Mouse (Mus musculus) spleen, adult 12 weeks (tissue): Measurements from ENCODE around the gene Jazf1.

Source experiments
- DNase-seq: peaks from one replicate; pipeline ENCODE4 v3.0.0; 2022; ENCODE audit warnings: low spot score

Gene Jazf1

DNA sequence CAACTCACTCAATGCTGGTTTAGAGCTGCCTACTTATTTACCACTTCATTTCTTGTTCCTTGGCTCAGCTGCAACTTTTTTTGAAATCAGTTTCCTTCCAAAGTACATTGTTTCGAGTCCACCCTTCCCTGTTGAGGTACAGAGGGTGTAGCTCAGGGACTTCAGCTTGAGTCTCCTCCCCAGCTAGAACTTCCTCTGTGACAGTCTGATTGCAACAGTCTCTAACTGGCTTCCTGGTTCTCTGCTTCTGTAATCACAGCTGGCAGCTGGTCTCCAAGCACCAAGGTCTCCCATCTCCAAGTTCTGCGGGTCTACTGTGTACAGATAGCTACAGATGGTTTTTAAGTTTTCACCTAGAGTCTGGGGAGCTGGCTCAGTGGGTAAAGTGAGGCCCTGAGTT, 113.1 kb downstream of the Jazf1 start:
- DNase-seq: no peak

DNA sequence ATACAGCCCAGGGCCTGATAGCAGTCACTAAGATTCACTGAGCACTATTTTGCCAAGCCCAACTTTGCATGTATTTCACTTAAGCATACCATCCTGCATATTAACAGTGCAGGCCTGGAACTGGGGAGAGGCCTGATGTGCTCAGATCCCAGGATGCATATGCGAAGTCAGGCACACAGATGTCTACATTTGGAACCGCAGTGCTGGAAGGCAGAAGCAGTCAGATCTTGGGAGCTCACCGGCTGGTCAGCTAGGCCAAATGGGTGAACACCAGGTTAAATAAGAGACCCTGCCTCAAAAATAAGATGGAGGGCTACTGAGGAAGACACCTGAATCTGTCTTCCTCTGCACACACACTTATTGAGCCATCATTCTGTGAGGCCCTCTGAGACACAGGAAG, 113.6 kb downstream of the Jazf1 start:
- DNase-seq: no peak

GRCm38 (mm10) chr6:52954441-52954840, 114.0 kb downstream of the Jazf1 start:
- no peak for DNase-seq

DNA sequence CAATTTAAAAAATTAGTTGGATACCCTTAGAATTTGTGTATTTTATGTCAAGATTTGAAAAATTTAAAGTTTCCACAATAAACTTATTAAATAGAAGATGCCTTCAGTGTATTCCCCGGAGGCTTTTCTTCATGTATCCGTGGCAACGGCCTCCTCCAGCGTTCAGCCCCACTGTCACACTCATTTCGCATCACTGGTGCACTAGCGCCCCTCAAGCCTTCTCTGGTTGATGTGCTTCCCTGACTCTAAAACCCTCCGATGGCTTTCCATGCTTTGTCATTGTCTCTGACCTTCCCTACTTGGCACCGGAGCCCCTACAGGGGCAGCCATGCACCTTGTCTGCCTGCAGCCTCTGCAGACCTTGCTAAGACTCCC, 115.9 kb downstream of the Jazf1 start:
- no peak for DNase-seq

GRCm38 (mm10) chr6:52951871-52952525, 116.4 kb downstream of the Jazf1 start:
- no peak for DNase-seq

GRCm38 (mm10) chr6:52950371-52950770, 118.1 kb downstream of the Jazf1 start:
- no peak for DNase-seq

GRCm38 (mm10) chr6:52942534-52942933, 125.9 kb downstream of the Jazf1 start:
- no peak for DNase-seq

- no peak for DNase-seq
Observed at GRCm38 (mm10) chr6:52942101-52942500, 126.3 kb downstream of the Jazf1 start.

GRCm38 (mm10) chr6:52937916-52938315, 130.5 kb downstream of the Jazf1 start:
- DNase-seq: no peak

- no peak for DNase-seq
Observed at GRCm38 (mm10) chr6:52936995-52937394, 131.4 kb downstream of the Jazf1 start.

GRCm38 (mm10) chr6:52934021-52934420, 134.4 kb downstream of the Jazf1 start:
- no peak for DNase-seq

DNA sequence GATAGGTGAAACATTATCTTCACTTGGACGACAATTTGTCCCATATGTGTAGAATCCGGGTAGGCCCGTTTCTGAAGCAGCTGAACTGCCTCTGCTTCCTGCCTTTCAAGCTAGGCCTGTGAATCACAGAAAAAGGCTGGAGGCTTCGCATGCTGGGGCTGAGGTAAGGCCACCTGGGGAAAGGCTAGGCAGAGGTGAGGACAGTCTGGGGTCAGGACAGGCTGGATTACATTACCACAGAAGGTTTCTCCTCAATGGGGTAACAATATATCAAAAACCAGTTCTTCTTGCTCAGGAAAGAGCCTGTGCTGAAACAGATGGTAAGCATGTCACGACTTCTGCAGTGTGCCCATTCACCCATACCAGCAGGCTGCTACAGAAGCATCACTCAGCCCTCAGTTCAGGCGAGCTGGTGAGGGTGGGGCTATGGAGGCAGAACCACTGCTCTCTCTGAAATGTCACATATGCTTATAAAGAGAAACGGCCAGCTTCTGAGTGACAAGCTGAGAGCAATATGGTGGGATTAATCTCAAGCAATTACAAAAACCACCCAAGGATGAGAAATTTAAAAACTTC, 135.7 kb downstream of the Jazf1 start:
- DNase-seq: no peak

DNA sequence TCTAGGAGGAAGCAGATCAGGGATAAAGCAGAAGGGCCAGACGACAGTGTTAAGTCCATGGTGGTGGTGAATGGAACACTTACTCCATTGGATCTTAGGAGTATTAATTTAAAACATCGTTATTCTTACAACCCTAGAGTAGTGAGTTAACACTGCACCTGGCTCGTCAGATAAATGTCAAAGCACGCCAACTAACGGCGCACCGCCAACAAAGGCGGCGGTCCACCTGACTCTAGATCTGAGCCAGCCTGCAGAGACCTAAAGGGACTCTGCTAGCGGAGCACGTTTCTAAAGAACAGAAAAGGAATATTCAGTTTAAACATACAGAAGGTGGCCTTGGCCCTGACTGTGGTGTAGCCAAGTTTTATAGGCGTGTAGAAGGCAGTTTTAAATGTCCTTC, 139.1 kb downstream of the Jazf1 start:
- no peak for DNase-seq

DNA sequence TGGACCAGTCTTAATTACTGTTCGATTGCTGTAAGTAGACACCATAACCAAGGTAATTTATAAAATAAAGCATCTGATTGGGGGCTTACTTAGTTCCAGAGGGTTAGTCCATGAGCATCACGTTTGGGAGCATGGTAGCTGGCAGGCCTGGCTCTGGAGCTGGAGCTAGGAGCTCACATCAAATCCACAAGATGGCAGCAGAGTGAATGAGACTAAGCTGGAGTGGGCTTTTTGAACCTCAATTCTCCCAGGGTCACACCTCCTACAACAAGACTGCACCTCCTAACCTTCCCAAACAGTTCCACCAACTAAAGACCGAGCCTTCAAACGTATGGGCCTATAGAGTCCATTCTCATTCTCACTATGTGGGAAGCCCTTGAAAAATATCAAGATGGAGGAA, 141.5 kb downstream of the Jazf1 start:
- no peak for DNase-seq

GRCm38 (mm10) chr6:52925458-52926042, 142.9 kb downstream of the Jazf1 start:
- DNase-seq: no peak

GRCm38 (mm10) chr6:52921248-52921647, 147.2 kb downstream of the Jazf1 start:
- DNase-seq: no peak

GRCm38 (mm10) chr6:52920719-52921118, 147.7 kb downstream of the Jazf1 start:
- DNase-seq: no peak

GRCm38 (mm10) chr6:52919442-52919841, 149.0 kb downstream of the Jazf1 start:
- no peak for DNase-seq

DNA sequence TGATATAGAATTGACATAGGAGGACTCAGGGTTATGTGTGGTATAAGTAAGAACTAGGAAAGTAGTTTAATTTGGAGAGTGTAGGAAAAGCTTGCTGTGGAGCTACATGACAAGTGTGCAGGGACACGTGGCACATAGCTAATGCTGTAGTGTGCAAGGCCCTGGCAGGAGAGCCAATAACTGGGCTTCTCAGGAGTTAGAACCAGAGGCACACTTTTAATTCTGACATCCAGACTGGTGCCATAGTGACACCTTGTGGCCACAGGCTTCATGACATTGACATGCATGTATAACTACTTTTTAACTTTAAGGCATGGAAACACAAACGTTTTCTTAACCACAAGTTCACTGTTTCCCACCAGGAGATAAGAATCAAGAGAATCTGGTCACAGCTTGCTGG, 149.5 kb downstream of the Jazf1 start:
- DNase-seq: peak; percentile 19

DNA sequence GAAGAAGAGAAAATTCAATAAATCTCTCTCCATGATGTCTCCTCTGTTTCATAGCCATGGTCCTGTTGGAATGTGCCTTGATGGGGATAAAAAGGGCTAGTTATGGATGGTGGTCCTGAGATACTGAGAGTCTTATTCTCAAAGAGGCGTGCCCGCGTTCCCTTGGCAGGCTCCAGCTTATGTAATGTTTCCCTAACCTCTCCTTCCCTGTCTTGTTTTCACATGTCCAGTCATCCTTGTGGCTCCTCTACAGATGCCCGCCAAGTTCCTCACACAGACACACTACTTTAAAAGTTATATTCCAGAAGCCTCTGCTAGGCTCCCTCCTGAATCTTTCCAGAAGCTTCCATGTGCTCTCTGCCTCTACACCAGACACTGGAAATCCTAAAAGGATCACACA, 151.0 kb downstream of the Jazf1 start:
- DNase-seq: no peak

DNA sequence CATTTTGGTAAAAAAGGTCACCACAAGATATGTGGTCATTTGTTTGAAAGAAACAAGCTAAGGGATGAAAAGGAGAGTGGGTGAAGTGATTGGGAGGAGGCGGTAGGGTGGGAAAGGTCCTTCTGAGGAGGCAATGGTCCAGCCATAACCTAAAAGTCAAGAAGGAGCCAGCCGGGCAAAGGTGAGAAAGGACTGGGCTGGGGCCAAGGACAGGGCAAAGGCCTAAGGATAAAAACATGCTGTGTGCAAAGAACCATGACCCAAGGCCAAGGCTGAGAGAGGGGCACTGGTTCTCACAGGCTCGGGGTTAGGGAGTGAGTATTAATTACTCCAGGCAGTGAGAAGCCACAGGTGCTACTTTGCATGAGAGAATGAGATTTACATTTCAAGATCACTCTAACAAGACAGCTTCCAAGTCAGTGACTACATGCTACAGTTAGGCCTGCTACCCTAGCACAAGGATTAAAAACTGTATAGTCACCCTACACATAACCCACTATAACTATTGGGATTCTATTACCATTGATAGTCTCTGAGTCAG, 151.5 kb downstream of the Jazf1 start:
- DNase-seq: no peak

- DNase-seq: no peak
Observed at GRCm38 (mm10) chr6:52914921-52915320, 153.5 kb downstream of the Jazf1 start.

- no peak for DNase-seq
Observed at GRCm38 (mm10) chr6:52912143-52912918, 156.1 kb downstream of the Jazf1 start.
